Mouse (Mus musculus) midbrain, postnatal 0 days (tissue): ENCODE data around the gene Sgpl1. TPM values are rescaled to one million over a fixed set of nuclear protein-coding genes. Genes with fewer than 3 reads are reported as not detected.
"Not testable (repeated sequence)": the region's sequence is repeated elsewhere in the genome, so short reads cannot be mapped to it uniquely, and the experiment has no call there.

ENCODE experiments used
- ATAC-seq: fragments of 200-750 bp; cut with Nextera tagmentation; 2 replicates; pipeline ENCODE4 v1.8.0; 2017; ENCODE audit warnings: moderate number of reproducible peaks, mild to moderate bottlenecking, moderate TSS enrichment, moderate library complexity; ENCODE audit not compliant: low FRiP score
- DNase-seq: peaks from one replicate; pipeline ENCODE4 v3.0.0-alpha.2; 2015; ENCODE audit warnings: low spot score
- H3K27ac ChIP-seq: fragments of 300-500 bp; sonication (generic); 2 replicates; pipeline ENCODE4 v1.5.1; 2014; ENCODE audit warnings: low read depth, mild to moderate bottlenecking, low read length, mixed read lengths
- H3K27me3 ChIP-seq: fragments of 300-500 bp; sonication (generic); 2 replicates; pipeline ENCODE4 v1.6.1; 2014; ENCODE audit warnings: low read length, control low read depth, mixed read lengths; ENCODE audit not compliant: insufficient read depth
- H3K36me3 ChIP-seq: fragments of 300-500 bp; sonication (generic); 2 replicates; pipeline ENCODE4 v1.6.1; 2014; ENCODE audit warnings: low read length, control low read depth, mixed read lengths; ENCODE audit not compliant: insufficient read depth
- H3K4me1 ChIP-seq: fragments of 300-500 bp; sonication (generic); 2 replicates; pipeline ENCODE4 v1.6.1; 2014; ENCODE audit warnings: mild to moderate bottlenecking, control low read depth, antibody characterized with exemption, low read length, mixed read lengths; ENCODE audit not compliant: insufficient read depth
- H3K4me2 ChIP-seq: fragments of 300-500 bp; sonication (generic); 2 replicates; pipeline ENCODE4 v1.6.1; 2014; ENCODE audit warnings: low read depth, mild to moderate bottlenecking, low read length, mixed read lengths; ENCODE audit not compliant: poor library complexity, severe bottlenecking
- H3K4me3 ChIP-seq: fragments of 300-500 bp; sonication (generic); 2 replicates; pipeline ENCODE4 v1.5.1; 2014; ENCODE audit warnings: low read depth, mild to moderate bottlenecking, low read length, moderate library complexity
- H3K9ac ChIP-seq: fragments of 300-500 bp; sonication (generic); replicated peaks from 2 replicates; pipeline ENCODE4 v1.6.1; 2014; ENCODE audit warnings: mild to moderate bottlenecking, low read length, moderate library complexity, mixed read lengths; ENCODE audit not compliant: poor library complexity, severe bottlenecking
- H3K9me3 ChIP-seq: fragments of 300-500 bp; sonication (generic); 2 replicates; pipeline ENCODE4 v1.6.1; 2016; ENCODE audit warnings: low read length, control low read depth
- CTCF ChIP-seq: IDR thresholded peaks from 2 replicates; pipeline ENCODE4 v1.5.1; 2016; ENCODE audit warnings: antibody characterized with exemption, mild to moderate bottlenecking
- whole genome bisulfite sequencing: fragments of 180-500 bp; shearing (Covaris S2); extraction: QIAGEN DNeasy Blood & Tissue Kit; methylation state at CpG from one replicate; pipeline ENCODE4 v1.1.7; 2014; 5-methylcytosine and 5-hydroxymethylcytosine counted together
- polyA plus RNA-seq: library from polyadenylated mRNA; unstranded; fragments of >200 nt; fragmentation: Nextera tagmentation; extraction: Ambion mirVana; gene quantifications from 2 replicates; pipeline ENCODE4 v1.2.1, GENCODE M21; 2015
- total RNA-seq: library from RNA; depleted of rRNA; stranded (reverse); fragments of >200 nt; gene quantifications from 2 replicates; pipeline ENCODE4 v1.2.3, GENCODE M21; 2014

Gene Sgpl1
- total and polyA plus RNA-seq, 2 experiments from 2014 or later: 30.5 to 51.8 TPM

DNA sequence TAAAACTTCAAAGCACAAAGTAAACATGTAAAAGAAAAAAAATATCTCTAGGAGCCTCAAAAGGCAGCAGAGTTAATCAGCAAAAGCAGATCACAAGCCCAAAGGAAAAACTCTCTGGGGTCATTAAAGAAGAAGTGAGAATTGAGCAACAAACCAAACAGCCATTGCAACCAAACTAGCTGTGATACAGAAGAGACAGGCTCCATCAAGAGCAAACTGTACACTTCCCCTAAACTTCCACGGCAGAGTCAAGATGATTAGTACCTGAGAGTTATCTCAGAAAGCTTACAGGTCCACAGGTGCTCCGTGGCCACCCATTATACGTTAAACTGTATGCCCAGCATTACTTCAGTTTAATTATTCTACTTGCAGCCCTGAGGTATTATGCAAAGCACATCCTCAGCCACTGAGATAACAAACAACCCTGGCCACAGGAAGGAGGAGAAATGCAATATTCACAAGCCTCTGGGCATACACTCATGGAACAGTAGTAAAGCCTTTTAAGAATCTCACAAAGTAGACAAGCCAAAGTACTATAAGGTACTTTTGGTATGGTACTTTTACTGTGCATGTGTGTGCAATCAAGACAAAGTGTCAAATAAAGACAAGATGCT, 12.2 kb downstream of the Sgpl1 start:
- no peaks in the 10 kb centered on the region for H3K36me3 ChIP-seq
- H3K9ac ChIP-seq: no peak overlapping the region
- H3K4me1 ChIP-seq: no peaks in the 10 kb centered on the region
- ATAC-seq: no peak
- no peaks in the 10 kb centered on the region for H3K9me3 ChIP-seq
- no peaks in the 10 kb centered on the region for H3K27me3 ChIP-seq
- TF ChIP-seq CTCF: no peak
- H3K27ac ChIP-seq: no peak overlapping the region
- no peak overlapping the region for H3K4me2 ChIP-seq
- 64% methylated on average over 3 of the region's 3 CpGs for WGBS
- no peak for DNase-seq
- H3K4me3 ChIP-seq: no peak overlapping the region

DNA sequence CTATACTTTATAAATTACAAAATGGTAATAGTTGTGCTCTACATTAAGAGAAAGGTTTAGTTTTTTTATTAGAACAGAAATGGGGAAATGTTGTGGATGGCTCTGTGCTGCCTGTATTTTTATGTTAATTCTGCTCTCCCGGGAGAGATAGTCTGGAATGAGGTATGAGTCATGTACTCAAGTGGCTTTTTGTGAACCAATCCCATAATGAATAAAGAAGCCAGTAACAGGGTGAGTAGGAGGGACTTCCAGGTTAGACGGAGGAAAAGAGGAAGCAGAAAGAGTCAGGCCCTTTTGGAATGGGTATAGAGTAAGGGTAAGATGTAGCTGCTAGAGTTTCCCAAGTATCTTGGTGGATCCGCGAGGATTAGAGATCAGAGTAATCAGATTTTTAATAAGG, 13.5 kb downstream of the Sgpl1 start:
- TF ChIP-seq CTCF: no peak
- Histone ChIP-seq H3K27me3 (no peaks in the 10 kb centered on the region), H3K4me2 (no peak overlapping the region), H3K36me3 (no peaks in the 10 kb centered on the region), H3K27ac (no peak overlapping the region), H3K9ac (no peak overlapping the region), H3K4me1 (no peaks in the 10 kb centered on the region), H3K4me3 (no peak overlapping the region), H3K9me3 (no peaks in the 10 kb centered on the region)
- DNase-seq (no peak), ATAC-seq (no peak)
- 67% methylated on average over 4 of the region's 4 CpGs for WGBS

DNA sequence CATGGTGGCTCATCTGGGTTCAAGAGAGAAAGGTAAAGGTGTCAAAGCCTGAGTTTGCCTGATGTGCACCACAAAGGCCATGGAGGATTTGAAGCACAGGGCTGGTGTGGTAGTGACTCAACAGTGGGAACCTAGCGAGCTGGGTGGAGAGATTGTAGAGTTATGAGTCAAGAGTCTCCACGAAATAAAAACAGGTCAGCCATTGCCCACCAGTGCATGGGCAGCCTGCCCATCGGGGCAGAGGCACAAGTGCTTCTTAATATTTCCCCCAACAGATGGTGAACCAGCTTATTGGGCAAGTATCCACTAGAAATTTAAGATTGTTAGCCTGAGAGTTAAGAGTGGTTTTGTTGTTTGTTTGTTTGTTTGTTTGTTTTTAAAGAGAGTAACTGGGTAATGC, 16.5 kb downstream of the Sgpl1 start:
- H3K4me1 ChIP-seq: no peaks in the 10 kb centered on the region

DNA sequence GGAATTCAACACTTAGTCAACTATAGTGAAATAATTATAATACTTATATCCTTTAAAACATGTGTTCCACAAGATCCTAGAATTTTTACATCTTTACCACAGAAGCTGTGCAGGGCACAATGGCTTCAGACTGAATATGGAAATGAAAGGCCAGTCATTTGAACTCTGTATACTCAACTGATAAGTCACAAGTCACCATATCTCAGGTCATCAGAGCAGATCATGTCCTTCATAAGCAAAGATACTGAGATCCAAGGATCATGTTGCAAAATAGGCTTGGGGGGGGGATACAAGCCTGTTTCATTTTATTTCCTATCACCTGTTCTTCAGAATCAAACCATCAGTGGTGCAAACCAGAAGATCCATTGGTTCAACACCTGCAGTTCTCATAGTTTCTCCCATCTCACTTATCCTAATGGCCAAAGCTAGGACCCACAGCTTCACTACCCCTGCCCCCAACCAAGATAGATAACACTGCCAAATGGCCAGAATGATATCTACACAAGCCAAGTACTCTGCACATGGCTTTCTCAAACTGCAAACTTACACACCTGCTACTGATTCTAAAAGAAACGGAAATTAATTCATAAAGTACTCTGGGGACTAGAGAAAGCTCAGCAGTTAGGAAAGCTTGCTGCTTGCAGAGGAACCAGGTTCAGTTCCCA, 18.7 kb downstream of the Sgpl1 start:
- Histone ChIP-seq H3K27ac (no peak overlapping the region), H3K36me3 (no peaks in the 10 kb centered on the region), H3K4me3 (no peak overlapping the region), H3K9me3 (no peaks in the 10 kb centered on the region), H3K4me2 (no peak overlapping the region), H3K4me1 (no peaks in the 10 kb centered on the region), H3K9ac (no peak overlapping the region), H3K27me3 (no peaks in the 10 kb centered on the region)
- DNase-seq (no peak), ATAC-seq (no peak)
- WGBS: 93% methylated on average over 1 of the region's 1 CpGs
- TF ChIP-seq CTCF: no peak

More for the DNA sequence above, 16.5 kb downstream of the Sgpl1 start:
- Histone ChIP-seq H3K4me2 (no peak overlapping the region), H3K9ac (no peak overlapping the region), H3K27ac (no peak overlapping the region), H3K9me3 (no peaks in the 10 kb centered on the region), H3K36me3 (no peaks in the 10 kb centered on the region), H3K27me3 (no peaks in the 10 kb centered on the region), H3K4me3 (no peak overlapping the region)
- DNase-seq (no peak), ATAC-seq (no peak)
- 89% methylated on average over 3 of the region's 3 CpGs for WGBS
- TF ChIP-seq CTCF: no peak

DNA sequence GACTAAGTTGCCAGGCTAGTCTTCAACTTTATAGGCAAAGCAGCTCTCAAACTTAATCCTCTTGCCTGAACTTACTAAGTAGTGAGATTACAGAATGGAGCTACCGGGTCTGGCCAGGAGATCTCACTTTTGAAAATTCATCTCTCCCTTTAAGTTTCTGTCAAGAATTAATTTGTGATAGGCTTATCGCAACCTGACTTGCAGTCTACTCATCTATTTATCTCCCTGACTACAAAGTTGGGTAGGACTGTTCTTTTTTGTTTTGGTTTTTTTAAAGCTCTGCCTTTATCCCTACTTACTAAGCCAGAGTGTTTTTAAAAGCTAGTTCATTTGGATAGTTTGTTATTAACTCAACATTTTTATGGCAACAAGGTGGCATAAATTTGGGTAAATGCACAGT, 23.0 kb downstream of the Sgpl1 start:
- Histone ChIP-seq H3K27ac (no peak overlapping the region), H3K4me3 (no peak overlapping the region), H3K27me3 (no peaks in the 10 kb centered on the region), H3K4me2 (no peak overlapping the region), H3K4me1 (no peaks in the 10 kb centered on the region), H3K9ac (no peak overlapping the region), H3K9me3 (no peaks in the 10 kb centered on the region), H3K36me3 (peaks cover 10% of the 10 kb centered on the region; the same call in 1 of the 2 replicates)
- DNase-seq (no peak), ATAC-seq (no peak)
- TF ChIP-seq CTCF: no peak
- WGBS: 86% methylated on average over 2 of the region's 2 CpGs

DNA sequence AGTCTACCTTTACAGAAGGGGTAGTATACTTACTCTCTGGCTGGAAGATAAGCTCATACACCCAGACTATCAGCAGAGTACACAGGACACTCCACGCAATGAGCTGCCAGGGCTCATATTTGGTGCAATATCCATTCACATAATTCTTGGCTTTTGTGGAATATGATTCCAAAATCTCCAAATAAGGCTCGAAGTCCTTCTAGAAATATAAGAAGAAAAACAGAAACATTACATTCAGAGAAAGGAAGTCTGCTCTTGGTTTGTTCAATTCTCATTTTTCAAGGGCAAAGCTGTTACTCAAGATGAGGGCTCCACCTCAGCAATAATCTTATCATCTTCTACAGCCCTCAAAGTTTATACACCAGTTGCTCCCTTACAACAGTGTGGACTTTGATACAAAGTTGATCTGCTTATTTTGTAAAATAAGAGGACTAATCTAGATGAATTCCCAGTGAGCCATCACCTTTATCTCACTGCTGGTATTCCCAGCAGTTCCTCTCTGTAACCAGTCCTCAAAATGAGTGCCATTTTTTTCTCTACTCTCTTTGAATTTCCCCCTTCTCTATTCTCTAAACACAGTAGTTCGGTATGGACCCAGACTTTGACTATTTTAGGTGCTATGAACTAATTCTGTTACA, 24.1 kb downstream of the Sgpl1 start:
- WGBS: 95% methylated on average over 3 of the region's 3 CpGs
- no peak for TF ChIP-seq CTCF
- Histone ChIP-seq H3K27ac (no peak overlapping the region), H3K4me2 (no peak overlapping the region), H3K36me3 (peaks cover 10% of the 10 kb centered on the region; the same call in 1 of the 2 replicates), H3K9me3 (no peaks in the 10 kb centered on the region), H3K27me3 (no peaks in the 10 kb centered on the region), H3K4me3 (no peak overlapping the region), H3K9ac (no peak overlapping the region), H3K4me1 (no peaks in the 10 kb centered on the region)
- DNase-seq: no peak
- ATAC-seq: no peak

DNA sequence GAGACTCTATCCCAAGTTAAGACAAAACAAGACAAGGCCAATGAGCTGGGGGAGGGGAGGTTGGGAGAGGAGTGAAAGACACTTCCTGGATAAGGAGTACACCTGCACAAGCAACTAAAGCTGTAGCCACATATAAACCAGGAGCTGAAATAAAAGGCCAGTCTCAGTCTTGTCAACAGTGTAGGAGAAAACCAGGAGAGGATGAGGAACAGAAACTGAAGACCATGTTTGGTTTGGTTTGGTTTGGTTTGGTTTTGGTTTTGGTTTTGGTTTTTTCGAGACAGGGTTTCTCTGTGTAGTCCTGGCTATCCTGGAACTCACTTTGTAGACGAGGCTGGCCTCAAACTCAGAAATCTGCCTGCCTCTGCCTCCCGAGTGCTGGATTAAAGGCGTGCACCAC, 25.8 kb downstream of the Sgpl1 start:
- not testable (repeated sequence) for H3K9me3 ChIP-seq, H3K4me1 ChIP-seq, H3K4me3 ChIP-seq, H3K4me2 ChIP-seq, H3K36me3 ChIP-seq, H3K27ac ChIP-seq, H3K27me3 ChIP-seq, DNase-seq, ATAC-seq, H3K9ac ChIP-seq
- WGBS: 92% methylated on average over 4 of the region's 4 CpGs
